Mouse (Mus musculus): ENCODE results near the gene Map2k4.

Gene Map2k4

GRCm38 (mm10) chr11:65773535-65773934 is 14.6 kb downstream of the Map2k4 start:
- no peak for DNase-seq

- no peak for DNase-seq
Measured at GRCm38 (mm10) chr11:65771546-65771945, 16.6 kb downstream of the Map2k4 start.

GRCm38 (mm10) chr11:65769990-65770389 is 18.1 kb downstream of the Map2k4 start:
- no peak for DNase-seq

- DNase-seq, result no peak
Measured at GRCm38 (mm10) chr11:65768445-65768844, 19.7 kb downstream of the Map2k4 start.

GRCm38 (mm10) chr11:65760912-65761311 is 27.2 kb downstream of the Map2k4 start:
- no peak for DNase-seq

- DNase-seq, result no peak
Measured at GRCm38 (mm10) chr11:65759350-65759749, 28.7 kb downstream of the Map2k4 start.

- DNase-seq, result no peak
Measured at GRCm38 (mm10) chr11:65754161-65754560, 33.9 kb downstream of the Map2k4 start.

- no peak for DNase-seq
Measured at GRCm38 (mm10) chr11:65753593-65753992, 34.5 kb downstream of the Map2k4 start.

GRCm38 (mm10) chr11:65750546-65750945 is 37.6 kb downstream of the Map2k4 start:
- DNase-seq, result no peak

- DNase-seq, result no peak
Measured at GRCm38 (mm10) chr11:65747433-65747832, 40.7 kb downstream of the Map2k4 start.

- DNase-seq, result no peak
Measured at GRCm38 (mm10) chr11:65745707-65746333, 42.3 kb downstream of the Map2k4 start.

- DNase-seq, result no peak
Measured at GRCm38 (mm10) chr11:65743866-65744265, 44.2 kb downstream of the Map2k4 start.

GRCm38 (mm10) chr11:65740811-65741210 is 47.3 kb downstream of the Map2k4 start:
- no peak for DNase-seq

- DNase-seq, result no peak
Measured at GRCm38 (mm10) chr11:65740390-65740789, 47.7 kb downstream of the Map2k4 start.

GRCm38 (mm10) chr11:65739880-65740279 is 48.2 kb downstream of the Map2k4 start:
- DNase-seq, result no peak

- no peak for DNase-seq
Measured at GRCm38 (mm10) chr11:65734656-65735055, 53.4 kb downstream of the Map2k4 start.

- DNase-seq, result no peak
Measured at GRCm38 (mm10) chr11:65729623-65730217, 58.4 kb downstream of the Map2k4 start.

GRCm38 (mm10) chr11:65728906-65729305 is 59.2 kb downstream of the Map2k4 start:
- no peak for DNase-seq

- no peak for DNase-seq
Measured at GRCm38 (mm10) chr11:65723715-65724114, 64.4 kb downstream of the Map2k4 start.

- no peak for DNase-seq
Measured at GRCm38 (mm10) chr11:65721615-65722014, 66.5 kb downstream of the Map2k4 start.

GRCm38 (mm10) chr11:65719960-65720359 is 68.1 kb downstream of the Map2k4 start:
- no peak for DNase-seq

- DNase-seq, result no peak
Measured at GRCm38 (mm10) chr11:65713830-65714229, 74.3 kb downstream of the Map2k4 start.

- DNase-seq, result no peak
Measured at GRCm38 (mm10) chr11:65712754-65713306, 75.3 kb downstream of the Map2k4 start.

- DNase-seq, result no peak
Measured at GRCm38 (mm10) chr11:65706784-65707183, 81.3 kb downstream of the Map2k4 start.

GRCm38 (mm10) chr11:65706176-65706575 is 81.9 kb downstream of the Map2k4 start:
- no peak for DNase-seq
